Mouse (Mus musculus): ENCODE measurements around the gene Parvb. TPM values are rescaled to one million over a fixed set of nuclear protein-coding genes. Genes with fewer than 3 reads are reported as not detected.

The Parvb gene
- total and polyA plus RNA-seq, 3 experiments: 0.04 to 3.9 TPM; not detected in 1

DNA sequence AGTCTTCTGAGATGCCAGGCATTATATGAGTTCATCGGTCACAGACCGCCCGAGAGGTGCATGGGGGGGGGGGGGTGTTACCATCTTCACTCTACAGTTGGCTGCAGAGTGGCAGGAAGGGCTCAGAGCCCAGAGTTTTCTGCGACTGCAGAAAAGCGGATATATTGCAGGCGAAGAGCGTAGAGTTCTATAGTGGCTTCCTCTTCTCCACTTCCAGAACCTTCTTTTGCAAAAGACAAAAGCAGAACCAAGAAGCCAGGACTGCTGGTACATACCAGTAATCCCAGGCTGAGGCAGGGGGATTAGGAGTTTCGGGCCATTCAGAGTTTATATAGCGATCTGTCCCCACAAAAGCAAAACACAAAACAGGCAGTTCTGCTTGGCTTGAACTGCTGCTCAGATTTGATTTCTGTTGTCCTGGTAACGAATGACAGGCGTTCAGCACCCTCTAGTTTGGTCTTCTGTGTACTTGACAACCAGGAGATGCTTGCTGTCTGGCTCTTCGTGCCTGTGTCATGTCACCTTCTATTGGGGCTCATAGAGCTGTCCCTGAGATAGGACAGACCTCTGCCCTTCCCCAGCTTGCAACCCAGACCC lies 24.5 kb downstream of the Parvb start:
- no peaks in the 10 kb centered on the region; the same call in 1 of the 2 replicates for H3K27me3 ChIP-seq (ENCODE audit: insufficient read depth, low read length)
- no peak for DNase-seq (ENCODE audit: low spot score)
- H3K4me1 ChIP-seq (ENCODE audit: insufficient read depth, low read depth, low read length): no peaks in the 10 kb centered on the region
- H3K9me3 ChIP-seq (replicated peaks): peaks cover 88% of the 10 kb centered on the region
- H3K36me3 ChIP-seq (replicated peaks): no peaks in the 10 kb centered on the region
- no peak overlapping the region for H3K4me3 ChIP-seq (ENCODE audit: low read depth, low read length)
- no peak for ATAC-seq (ENCODE audit: extremely low read depth, insufficient number of reproducible peaks, low FRiP score, poor library complexity, severe bottlenecking)
- no peak for TF ChIP-seq POLR2AphosphoS5 (IDR thresholded peaks at IDR 0.05; ENCODE audit: insufficient replicate concordance, low read depth, low read length)
- no peak for TF ChIP-seq TAL1 (conservative IDR thresholded peaks at IDR 0.05; ENCODE audit: low read depth, low read length)

GRCm38 (mm10) chr15:84256864-84257263 lies 25.0 kb downstream of the Parvb start:
- no peaks in the 10 kb centered on the region for H3K4me1 ChIP-seq (ENCODE audit: insufficient read depth, low read depth, low read length)
- no peak overlapping the region for H3K4me3 ChIP-seq (ENCODE audit: low read depth, low read length)
- ATAC-seq (ENCODE audit: extremely low read depth, insufficient number of reproducible peaks, low FRiP score, poor library complexity, severe bottlenecking): no peak

DNA sequence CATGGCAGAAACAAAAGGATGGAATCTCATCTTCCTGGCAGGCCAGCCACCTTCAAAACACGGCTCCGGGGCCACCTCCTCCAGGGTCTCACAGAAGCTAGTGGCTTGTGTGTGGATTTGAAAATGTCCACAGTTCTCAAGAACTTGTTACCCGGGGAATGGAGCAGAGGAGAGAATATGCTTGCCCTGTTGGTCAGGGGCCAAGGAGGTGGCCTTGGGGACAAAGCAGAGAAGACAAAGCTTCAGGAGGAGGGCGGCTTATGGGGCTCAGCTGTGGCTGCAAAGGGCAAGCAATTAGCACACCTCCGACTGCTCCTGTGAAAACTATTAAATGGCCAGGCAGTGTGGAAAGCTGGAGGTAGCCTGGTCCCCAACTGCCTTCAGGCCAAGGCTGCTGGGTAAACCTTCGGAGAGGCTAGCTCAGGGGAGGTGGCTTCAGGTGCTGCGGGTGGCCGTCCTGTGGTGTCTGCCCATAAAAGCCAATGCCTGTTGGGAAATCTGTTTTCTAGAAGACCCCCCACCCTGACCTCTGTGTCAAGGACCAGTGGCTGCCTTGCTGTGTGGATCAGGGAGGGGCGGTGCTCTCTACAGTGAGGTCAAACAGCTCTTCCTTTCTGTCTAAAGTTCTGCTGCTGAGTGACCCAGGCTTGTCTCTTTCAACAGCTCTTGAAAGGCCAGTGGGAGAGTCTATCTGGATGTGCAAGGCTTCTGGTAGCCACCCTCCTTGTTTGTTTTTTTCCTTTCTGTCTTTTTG lies 26.9 kb downstream of the Parvb start:
- ATAC-seq (ENCODE audit: extremely low read depth, insufficient number of reproducible peaks, low FRiP score, poor library complexity, severe bottlenecking) (no peak), DNase-seq (ENCODE audit: low spot score) (no peak)
- H3K4me1 ChIP-seq (ENCODE audit: insufficient read depth, low read depth, low read length): no peaks in the 10 kb centered on the region
- H3K36me3 ChIP-seq (replicated peaks): no peaks in the 10 kb centered on the region
- no peak overlapping the region for H3K4me3 ChIP-seq (ENCODE audit: low read depth, low read length)
- no peak for TF ChIP-seq POLR2AphosphoS5 (IDR thresholded peaks at IDR 0.05; ENCODE audit: insufficient replicate concordance, low read depth, low read length)
- H3K9me3 ChIP-seq (replicated peaks): peaks cover 96% of the 10 kb centered on the region
- H3K27me3 ChIP-seq (ENCODE audit: insufficient read depth, low read length): no peaks in the 10 kb centered on the region; the same call in 1 of the 2 replicates

More at GRCm38 (mm10) chr15:84256864-84257263, 25.0 kb downstream of the Parvb start:
- H3K27me3 ChIP-seq (ENCODE audit: insufficient read depth, low read length): no peaks in the 10 kb centered on the region; the same call in 1 of the 2 replicates
- no peak for DNase-seq (ENCODE audit: low spot score)
- no peak for TF ChIP-seq GATA2 (IDR thresholded peaks at IDR 0.05; ENCODE audit: borderline replicate concordance, low read depth, low read length)
- no peak for TF ChIP-seq GATA1 (IDR thresholded peaks at IDR 0.05; ENCODE audit: borderline replicate concordance, low read length)
- no peak for TF ChIP-seq CTCF (IDR thresholded peaks at IDR 0.05; ENCODE audit: low read depth, low read length)
- no peaks in the 10 kb centered on the region for H3K36me3 ChIP-seq (replicated peaks)
- peaks cover 88% of the 10 kb centered on the region for H3K9me3 ChIP-seq (replicated peaks)

DNA sequence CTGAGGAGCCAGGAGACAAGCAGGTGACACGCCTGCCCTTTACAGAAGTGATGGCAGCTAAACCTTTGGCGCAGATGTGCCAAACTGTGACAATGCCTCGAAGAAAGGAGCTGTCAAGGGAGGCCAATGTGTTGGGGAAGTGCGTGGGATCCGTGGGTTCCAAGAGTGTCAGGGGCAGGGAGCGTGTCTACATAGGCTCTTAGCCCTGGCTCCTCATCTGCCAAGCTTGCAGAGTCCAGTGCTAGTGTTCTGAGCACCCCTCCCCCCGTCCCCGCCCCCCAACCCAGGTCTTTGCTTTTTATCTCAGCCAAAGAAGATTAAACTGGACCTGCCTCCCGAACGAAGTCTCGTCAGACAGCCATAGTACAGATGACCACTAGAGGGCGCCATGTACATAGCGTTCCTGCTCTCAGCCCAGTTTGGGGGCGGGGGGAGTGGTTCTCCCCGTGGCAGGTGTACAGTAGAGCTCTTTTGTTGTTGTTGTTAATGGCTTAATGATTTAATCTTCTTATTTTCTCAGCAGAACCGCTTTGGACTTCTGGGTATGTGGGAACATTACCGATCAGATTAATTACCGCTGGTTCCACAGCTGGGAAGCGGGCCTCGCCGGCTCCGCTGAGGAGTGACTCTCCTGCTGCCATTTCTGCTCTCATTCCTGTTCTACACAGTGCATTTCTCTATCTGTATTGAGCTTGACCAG lies 28.4 kb downstream of the Parvb start:
- H3K36me3 ChIP-seq (replicated peaks): no peaks in the 10 kb centered on the region
- no peak for ATAC-seq (ENCODE audit: extremely low read depth, insufficient number of reproducible peaks, low FRiP score, poor library complexity, severe bottlenecking)
- DNase-seq (ENCODE audit: low spot score): no peak
- H3K27me3 ChIP-seq (ENCODE audit: insufficient read depth, low read length): no peaks in the 10 kb centered on the region; the same call in 1 of the 2 replicates
- TF ChIP-seq POLR2AphosphoS5 (IDR thresholded peaks at IDR 0.05; ENCODE audit: insufficient replicate concordance, low read depth, low read length): no peak
- no peak for TF ChIP-seq TAL1 (conservative IDR thresholded peaks at IDR 0.05; ENCODE audit: low read depth, low read length)
- TF ChIP-seq CTCF (IDR thresholded peaks at IDR 0.05; ENCODE audit: low read depth, low read length): no peak
- TF ChIP-seq GATA2 (IDR thresholded peaks at IDR 0.05; ENCODE audit: borderline replicate concordance, low read depth, low read length): no peak
- no peak for TF ChIP-seq GATA1 (IDR thresholded peaks at IDR 0.05; ENCODE audit: borderline replicate concordance, low read length)
- no peak overlapping the region for H3K4me3 ChIP-seq (ENCODE audit: low read depth, low read length)
- H3K4me1 ChIP-seq (ENCODE audit: insufficient read depth, low read depth, low read length): no peaks in the 10 kb centered on the region
- peaks cover 97% of the 10 kb centered on the region for H3K9me3 ChIP-seq (replicated peaks)

DNA sequence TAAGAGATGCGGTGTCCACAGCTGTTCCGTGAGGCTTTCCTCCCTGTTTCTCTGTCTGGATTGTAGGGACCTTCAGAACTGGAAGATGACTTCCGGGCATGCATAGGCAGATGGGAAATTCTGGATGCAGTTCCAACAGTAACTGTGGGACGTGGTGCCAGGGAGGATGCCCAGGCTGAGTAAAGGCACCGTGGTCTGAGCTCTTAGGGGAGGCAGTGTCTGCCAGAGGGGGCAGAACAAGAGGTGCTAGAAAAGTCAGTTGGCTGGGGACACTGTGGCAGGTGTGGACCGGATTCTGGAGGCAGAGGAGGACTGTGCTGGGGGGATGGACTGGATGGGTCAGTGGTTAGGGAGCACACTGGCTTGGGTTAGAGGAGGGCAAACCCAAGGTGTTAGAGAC lies 30.8 kb downstream of the Parvb start:
- H3K27me3 ChIP-seq (ENCODE audit: insufficient read depth, low read length): no peaks in the 10 kb centered on the region
- ATAC-seq (ENCODE audit: extremely low read depth, insufficient number of reproducible peaks, low FRiP score, poor library complexity, severe bottlenecking): no peak
- H3K4me3 ChIP-seq (ENCODE audit: low read depth, low read length): no peak overlapping the region
- peaks cover 93% of the 10 kb centered on the region for H3K9me3 ChIP-seq (replicated peaks)
- H3K4me1 ChIP-seq (ENCODE audit: insufficient read depth, low read depth, low read length): no peaks in the 10 kb centered on the region
- TF ChIP-seq TAL1 (conservative IDR thresholded peaks at IDR 0.05; ENCODE audit: low read depth, low read length) (no peak), GATA2 (IDR thresholded peaks at IDR 0.05; ENCODE audit: borderline replicate concordance, low read depth, low read length) (no peak), CTCF (IDR thresholded peaks at IDR 0.05; ENCODE audit: low read depth, low read length) (no peak), POLR2AphosphoS5 (IDR thresholded peaks at IDR 0.05; ENCODE audit: insufficient replicate concordance, low read depth, low read length) (no peak)
- no peak for DNase-seq (ENCODE audit: low spot score)
- no peaks in the 10 kb centered on the region for H3K36me3 ChIP-seq (replicated peaks)

DNA sequence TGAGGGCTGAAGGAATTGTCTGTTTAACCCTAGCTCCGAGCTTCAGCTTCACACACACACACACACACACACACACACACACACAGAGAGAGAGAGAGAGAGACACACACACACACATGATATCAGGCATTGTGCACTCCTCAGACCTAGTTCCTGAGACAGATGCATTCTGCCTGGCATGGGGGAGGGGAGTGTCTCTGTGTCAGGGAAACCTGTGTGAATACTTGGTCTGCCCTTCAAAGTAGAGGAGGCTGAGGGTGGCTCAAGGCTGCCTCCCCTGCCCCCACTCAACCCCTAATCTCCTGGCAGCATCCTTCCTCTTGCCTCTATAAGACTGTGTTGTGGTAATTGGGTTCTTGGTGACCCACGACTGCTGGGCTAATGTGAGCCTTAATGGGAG lies 31.7 kb downstream of the Parvb start:
- TF ChIP-seq GATA1 (IDR thresholded peaks at IDR 0.05; ENCODE audit: borderline replicate concordance, low read length): no peak
- TF ChIP-seq CTCF (IDR thresholded peaks at IDR 0.05; ENCODE audit: low read depth, low read length): no peak
- TF ChIP-seq GATA2 (IDR thresholded peaks at IDR 0.05; ENCODE audit: borderline replicate concordance, low read depth, low read length): no peak
- TF ChIP-seq TAL1 (conservative IDR thresholded peaks at IDR 0.05; ENCODE audit: low read depth, low read length): no peak
- no peak for TF ChIP-seq POLR2AphosphoS5 (IDR thresholded peaks at IDR 0.05; ENCODE audit: insufficient replicate concordance, low read depth, low read length)
- no peak overlapping the region for H3K4me3 ChIP-seq (ENCODE audit: low read depth, low read length)
- ATAC-seq (ENCODE audit: extremely low read depth, insufficient number of reproducible peaks, low FRiP score, poor library complexity, severe bottlenecking) (no peak), DNase-seq (ENCODE audit: low spot score) (no peak)
- peaks cover 93% of the 10 kb centered on the region for H3K9me3 ChIP-seq (replicated peaks)
- H3K36me3 ChIP-seq (replicated peaks): no peaks in the 10 kb centered on the region
- no peaks in the 10 kb centered on the region for H3K4me1 ChIP-seq (ENCODE audit: insufficient read depth, low read depth, low read length)
- H3K27me3 ChIP-seq (ENCODE audit: insufficient read depth, low read length): no peaks in the 10 kb centered on the region

Measured in G1E (cell line).